Mouse (Mus musculus) E14TG2a.4 (cell line): Measurements from ENCODE around the gene Sema6d.

Experiments used
- CTCF ChIP-seq: conservative IDR thresholded peaks from 2 replicates; pipeline ENCODE4 v1.5.1; 2014; ENCODE audit warnings: low read length
- NANOG ChIP-seq: IDR thresholded peaks from 2 replicates; pipeline ENCODE4 v1.6.1; 2014; ENCODE audit warnings: borderline replicate concordance, low read length, mixed read lengths

GRCm38 (mm10) chr2:124620470-124620869 is 530.7 kb downstream of the Sema6d start:
- TF ChIP-seq CTCF, result no peak
- no peak for TF ChIP-seq NANOG
